Mouse (Mus musculus) thymus, postnatal 4 days (tissue): Measurements from ENCODE around the gene Parvg.

ENCODE experiments used
- DNase-seq: peaks from one replicate; pipeline ENCODE4 v3.0.0; 2021

Parvg gene

DNA sequence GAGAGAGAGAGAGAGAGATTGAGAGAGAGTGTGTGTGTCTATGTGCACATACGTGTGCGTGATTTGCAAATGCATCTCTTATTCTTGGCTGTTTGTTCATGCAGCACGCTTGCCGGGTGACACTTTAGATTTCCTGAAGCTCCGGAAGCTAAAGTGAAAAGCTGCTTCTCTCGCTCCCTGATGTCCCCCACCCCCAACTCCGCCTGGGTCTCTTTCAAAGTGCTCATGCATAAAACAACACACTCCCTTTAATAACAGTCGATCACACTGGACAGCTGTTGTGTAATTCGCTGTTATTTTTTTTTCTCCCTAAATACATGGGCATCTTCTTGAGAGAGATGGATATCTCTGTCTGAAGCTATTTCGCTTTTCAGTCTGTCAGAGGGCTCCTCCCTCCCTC is 18.5 kb upstream of the Parvg start:
- DNase-seq: no peak

DNA sequence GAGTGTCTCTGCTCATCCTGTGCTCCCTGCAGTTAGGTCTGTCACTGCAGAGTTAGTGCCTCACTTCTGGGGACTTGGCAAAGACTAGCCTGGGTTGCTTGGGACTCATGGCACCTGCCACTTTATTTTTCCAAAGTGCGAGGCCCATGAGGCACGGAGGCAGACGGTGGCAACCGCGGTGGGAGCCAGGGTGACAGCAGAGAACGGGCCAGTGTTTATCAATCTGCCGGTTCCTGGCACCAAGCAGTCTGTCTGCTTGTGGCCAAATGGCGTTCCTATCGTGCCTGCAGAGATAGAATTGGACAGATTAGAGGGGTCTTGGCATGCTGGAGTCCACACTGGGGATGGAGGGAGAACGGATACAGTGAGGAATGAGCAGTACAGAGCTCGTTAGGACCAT is 13.6 kb upstream of the Parvg start:
- DNase-seq: no peak

DNA sequence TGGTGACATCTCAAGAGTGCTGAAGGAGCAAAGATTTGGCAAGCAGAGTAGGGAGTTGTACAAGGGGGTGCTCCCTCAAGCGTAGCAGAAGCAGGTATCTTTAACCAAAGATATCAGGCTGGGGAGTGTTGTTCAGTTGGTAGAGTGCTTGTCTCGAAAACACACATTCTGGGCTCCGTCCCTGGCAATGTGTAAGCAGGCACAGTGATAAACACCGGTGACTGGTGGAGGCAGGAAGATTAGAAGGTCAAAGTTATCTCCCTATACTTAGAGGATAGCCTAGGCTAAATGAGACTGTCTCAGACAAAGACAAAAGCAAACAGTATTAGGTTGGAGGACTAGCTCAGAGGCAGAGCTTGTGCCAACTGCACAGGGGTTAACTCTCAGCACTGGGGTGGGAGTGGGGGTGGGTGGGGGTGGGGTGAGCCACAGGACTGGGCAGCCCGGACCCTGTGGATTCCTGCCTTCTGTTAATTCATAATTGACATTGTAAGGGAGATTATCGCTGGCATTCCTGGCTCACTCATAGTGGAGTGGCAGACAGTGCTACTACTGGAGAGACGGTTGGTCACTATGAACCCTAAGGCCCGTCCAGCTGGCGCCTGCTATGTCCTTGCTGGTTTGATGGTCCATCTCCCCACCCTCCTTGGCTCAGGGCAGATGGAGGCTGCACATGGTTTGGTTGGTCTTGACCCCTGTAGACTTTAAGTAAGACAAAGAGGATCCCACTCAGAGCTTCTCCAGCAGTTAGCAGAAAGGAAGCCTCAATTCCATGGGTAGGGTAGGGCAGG is 12.3 kb upstream of the Parvg start:
- DNase-seq: no peak

DNA sequence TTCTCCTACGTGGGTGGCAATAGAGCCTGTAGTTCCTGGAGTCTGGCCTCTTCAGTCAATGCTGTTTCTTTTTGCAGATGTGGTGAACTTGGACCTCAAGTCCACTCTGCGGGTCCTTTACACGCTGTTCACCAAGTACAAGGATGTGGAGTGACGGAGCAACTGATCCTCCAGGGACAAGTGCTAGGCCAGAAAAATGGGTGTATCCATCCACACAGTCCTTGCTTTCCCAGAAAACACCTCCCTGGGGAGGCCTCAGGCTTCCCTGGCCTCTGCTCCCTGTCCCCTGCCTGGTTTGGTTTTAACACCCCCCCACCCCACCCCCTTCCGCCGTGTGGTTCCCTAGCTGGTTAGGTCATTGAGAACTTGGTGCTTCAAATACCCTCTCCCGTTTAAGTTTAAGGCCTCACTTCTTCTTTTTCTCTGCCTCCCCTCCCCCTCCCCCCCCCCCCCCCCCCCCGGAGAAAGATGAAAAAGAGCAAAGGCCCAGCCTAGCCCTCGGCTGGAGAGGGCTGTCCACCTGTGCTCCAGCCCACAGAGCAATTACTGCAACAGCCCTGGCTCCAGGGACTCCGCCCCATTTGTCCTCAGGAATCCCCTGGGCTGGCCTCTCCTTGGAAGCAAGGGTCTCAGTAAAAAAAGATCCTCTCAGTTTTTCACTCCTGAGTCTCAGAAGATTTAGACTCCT is 10.8 kb upstream of the Parvg start:
- no peak for DNase-seq

DNA sequence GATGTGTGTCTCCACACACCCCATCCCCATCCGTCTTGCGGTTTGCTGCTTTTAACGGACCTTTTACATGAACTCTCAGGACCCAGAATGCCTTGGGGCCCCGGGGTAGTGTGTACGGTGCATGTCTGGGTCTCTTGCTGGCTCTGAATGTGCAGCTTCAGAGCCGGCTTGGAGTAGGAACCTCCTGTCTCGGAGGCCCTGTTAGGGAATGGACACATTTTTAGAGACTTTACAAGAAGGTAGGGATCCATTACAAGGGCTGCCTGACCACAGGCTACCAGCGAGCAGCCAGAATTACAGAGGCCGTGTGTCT is 10.3 kb upstream of the Parvg start:
- DNase-seq: peak; percentile 79

DNA sequence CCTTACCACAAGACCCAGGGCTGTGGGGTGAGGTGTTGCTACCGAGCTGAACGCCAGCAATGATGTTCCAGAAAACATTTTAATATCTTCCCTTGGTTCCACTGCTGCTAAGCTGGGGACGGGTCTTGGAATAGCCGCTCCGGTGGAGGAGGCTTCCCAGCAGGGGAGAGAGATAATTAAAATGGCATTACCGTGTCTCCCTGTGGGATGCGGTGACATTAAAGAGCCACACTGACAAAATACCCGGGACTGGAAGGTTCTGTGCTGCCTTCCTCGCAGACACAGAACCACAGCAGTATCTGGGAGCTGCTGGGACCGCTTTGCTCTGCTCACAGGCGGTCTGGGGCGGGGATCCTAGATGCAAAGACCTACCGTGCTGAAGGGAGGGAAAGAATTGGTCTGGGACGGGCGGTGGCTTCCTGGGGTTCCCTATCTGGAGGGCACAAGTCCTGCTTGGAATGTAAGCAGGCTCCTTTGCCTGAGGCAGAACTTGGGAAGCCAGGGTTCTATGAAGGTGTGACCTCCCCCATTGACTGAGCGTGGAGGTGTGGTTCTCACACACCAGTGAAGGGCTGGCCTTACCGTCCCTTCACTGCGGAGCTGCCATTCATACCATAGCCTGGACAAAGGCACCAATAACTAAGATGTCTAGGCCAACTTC is 9.3 kb upstream of the Parvg start:
- DNase-seq: no peak

DNA sequence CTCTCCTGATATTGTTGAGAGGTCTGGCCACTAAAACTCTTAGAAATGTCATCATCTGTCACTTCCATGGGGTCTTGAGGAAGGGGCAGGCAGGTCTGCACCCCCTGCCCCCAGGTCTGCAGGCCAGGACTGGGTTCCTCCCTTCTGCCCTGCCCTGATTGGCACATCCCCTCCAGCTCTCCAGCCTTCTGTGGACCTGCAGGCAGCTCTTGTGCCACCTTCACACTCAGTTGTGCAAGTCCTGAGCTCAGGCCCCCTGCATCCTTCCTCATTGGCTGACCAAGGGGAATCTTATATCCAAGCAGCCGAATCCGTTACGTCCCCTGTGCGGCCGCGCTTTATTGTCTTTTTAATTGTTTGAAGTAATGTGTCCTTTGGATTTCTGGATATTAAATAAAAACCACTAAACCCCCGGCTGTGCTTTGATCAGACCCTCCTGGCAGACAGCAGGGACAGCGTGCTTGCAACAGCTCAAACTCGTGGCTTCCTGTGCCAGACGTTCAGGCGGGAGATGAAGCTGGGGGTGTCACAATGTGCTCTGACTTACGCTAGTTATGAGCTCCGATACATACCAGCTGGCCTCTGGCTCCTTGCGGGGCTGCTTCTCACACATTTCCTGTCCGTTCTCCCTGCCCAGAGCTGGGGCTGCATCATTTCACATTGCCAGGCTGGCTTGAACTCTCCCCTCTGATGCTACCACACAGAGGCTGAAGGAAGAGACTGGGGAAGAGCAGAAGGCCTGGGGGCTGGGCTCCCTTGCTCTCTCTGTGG is 8.4 kb upstream of the Parvg start:
- DNase-seq: peak; percentile 72

DNA sequence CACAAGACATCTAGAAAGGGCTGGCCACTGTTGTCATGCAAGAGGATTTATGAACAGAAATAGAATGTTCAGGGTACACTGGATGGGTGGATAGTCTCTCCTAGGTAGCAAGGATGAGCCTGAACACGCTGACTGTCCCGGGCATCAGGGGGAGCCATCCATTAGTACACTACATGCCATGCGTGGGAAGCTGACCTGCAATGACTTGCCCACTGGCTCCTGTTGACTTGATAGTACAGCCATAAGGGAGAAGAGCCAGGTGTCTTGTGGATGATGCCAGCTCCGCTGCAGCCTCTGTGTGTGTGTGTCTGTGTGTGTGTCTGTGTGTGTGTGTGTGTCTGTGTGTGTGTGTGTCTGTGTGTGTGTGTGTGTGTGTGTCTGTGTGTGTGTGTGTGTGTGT is 4.4 kb upstream of the Parvg start:
- no peak for DNase-seq

DNA sequence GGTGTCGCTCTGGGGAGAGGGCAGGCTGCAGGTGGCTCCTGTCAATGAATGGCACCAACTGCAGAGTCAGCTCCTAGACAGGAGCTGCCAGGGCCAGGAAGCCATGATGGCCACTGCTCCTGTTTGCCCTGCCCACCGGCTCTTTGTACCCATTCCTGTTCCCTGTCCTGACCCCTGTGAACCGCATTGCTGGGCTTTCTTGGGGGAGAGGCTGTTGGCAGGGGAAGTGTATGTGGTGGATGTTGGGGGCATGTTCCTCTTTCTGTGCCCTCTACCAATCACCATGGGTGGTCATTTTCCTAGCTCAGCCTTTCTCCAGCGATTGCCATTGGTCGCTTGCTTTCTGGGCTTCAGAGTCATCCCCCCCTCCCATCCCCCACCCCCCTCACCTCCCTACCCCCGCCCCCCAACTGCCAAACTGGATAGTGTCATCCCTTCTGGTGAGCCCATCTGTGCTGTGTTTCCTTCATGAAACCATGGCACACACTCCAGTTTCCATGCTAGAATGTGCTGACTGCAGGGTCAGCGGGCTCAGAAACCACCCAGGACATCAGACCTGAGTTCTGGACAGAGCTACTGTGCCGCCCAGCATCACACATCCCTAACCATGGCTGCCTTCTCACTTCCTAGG is 2.2 kb upstream of the Parvg start:
- no peak for DNase-seq

DNA sequence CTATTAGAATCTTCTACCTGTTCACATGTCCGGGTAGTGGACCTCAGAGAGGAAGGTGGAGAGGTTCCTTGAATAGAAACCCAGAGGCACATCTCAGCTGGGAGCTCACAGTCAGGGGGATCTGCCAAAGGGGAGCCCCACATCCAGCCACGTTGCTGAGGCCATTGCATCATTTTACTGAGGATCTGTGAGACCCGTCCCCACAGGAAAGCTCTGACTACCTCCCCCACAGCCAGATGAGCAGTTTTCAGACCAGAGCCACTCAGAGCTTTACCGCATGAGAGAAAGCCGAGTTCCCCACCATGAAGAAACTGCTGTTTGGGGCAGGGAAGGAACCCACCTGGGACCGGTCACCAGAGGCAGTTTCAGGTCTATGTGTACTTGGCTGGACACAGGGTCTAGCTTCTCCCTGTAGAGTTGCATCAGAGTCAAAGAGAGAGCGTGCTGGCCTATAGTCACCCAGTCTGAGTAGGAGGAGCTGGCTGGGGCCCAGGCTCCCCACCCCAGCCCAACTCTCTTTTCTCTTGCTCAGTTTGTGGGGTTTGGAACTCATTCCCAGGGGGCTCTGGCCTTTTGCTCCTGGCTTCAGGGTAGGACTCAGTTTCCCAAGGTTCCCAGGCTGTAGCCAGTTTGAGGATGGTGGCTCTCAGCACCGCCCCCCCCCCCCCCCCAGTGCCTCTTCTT is 1.2 kb downstream of the Parvg start:
- peak; percentile 53 for DNase-seq

DNA sequence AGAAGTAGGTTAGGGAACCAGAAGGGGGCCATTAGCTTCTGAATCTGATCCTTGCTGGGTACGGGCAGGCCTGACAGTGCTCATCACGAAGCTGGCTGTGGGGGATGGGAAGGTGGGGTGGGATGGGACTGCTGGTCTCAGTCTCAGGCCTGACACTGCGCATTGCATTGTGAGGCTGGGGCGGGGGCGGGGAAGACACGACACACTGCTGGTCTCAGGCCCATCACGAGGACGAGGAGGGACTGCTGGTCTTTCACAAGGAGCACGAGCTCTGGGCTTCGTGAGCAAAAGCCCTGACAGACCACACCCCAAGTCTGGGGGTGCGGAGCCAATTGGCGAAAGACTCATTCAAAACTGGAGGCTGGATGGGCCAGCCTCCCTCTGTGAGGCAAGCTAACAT is 1.9 kb downstream of the Parvg start:
- DNase-seq: no peak

DNA sequence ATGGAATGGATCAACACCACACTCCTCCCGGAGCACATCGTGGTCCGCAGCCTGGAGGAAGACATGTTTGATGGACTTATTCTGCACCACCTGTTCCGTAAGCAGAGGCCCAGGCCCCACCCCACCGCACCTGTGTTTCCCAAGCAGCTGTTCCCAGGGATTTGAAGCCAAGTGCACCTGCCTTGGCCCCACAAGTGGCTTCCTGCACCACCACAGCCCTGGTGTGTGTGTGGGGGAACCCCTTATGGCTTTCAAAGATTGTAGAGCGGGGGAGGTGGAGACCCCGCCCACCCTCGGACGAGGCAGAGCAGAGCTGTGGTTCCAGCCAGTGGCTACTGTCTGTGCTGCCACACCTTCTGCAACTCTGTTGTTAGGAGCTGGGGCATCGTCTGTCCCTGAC is 5.0 kb downstream of the Parvg start:
- DNase-seq: peak; percentile 60

DNA sequence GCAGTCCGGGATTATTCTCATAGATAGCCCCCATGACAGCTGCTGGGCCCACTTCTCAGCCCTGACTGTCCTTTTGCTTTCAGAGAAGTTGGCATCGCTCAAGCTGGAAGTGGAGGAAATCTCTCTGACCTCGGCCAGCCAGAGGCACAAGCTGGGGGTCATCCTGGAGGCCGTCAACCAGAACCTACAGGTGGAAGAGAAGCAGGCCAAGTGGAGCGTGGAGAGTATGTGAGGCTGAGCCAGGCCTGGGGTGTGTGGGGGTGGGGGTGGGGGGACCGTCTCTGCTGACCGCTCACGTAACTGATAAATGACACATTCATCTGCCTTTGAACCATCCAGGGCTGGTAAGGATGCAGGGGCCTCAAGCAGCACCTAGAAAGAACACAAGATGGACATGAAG is 6.1 kb downstream of the Parvg start:
- DNase-seq: no peak

DNA sequence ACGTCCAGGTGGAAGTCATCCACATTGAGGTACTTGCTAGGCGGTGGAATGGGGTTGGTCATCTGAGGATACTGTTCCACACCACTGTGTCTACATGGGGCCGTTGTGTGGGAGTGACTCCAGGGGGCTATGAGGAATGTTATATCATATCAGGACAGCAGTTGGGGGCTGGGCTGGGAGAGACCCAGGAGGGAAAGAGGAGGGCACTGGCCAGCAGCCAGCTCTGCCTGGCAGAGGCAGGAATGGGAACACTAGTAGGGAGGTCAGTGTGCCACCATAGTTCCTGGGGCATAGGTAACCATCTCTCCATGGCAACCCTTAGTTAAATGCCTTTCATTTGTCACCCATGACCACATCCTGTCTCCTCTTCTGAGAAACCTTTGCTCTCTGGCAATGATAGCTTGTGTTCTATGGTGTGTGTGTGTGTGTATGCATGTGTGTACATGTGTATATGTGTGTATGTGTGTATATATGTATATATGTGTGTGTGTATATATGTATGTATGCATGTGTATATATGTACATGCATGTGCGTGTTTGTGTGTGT is 7.3 kb downstream of the Parvg start:
- DNase-seq: no peak

DNA sequence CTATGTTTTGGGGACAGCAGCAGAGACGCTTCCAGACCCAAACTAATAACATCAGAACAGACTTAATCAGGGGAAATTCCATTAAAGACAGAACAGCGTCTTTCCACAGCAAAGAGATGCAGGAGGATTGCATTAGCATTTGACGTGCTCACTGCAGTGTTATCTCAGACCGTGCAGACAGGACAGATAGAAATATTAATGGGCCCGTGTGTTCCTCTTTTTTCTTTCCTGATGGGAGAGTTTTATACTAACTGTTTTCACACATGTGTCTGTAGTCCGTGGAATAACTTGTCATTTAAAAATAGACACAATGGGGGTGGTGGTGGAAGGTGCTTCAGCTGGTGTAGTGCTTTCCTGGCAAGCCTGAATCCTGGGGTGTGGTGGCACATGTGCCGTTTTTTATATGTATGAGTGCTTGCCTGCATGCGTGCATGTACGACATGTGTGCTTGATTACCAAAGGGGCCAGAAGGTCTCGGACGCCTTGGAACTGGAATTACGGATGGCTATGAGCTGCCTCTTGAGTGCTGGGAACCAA is 12.5 kb downstream of the Parvg start:
- no peak for DNase-seq

DNA sequence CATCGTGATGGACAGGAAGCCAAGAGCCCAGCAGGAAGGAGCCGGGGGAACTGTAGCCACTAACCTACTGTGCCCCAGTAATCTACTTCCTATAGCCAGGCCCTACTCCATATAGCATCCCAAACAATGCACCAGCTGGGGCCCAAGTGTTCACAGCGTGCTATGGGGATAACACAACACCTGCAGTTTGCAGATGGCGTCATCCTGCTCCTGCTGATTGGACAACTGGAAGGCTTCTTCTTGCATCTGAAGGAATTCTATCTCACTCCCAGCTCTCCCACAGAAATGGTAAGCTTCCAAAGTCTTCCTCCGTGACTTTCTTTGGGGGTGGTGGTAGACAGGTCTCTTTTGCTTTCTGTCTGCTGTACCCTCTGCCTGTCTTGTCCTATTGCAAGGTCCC is 13.8 kb downstream of the Parvg start:
- DNase-seq: no peak

DNA sequence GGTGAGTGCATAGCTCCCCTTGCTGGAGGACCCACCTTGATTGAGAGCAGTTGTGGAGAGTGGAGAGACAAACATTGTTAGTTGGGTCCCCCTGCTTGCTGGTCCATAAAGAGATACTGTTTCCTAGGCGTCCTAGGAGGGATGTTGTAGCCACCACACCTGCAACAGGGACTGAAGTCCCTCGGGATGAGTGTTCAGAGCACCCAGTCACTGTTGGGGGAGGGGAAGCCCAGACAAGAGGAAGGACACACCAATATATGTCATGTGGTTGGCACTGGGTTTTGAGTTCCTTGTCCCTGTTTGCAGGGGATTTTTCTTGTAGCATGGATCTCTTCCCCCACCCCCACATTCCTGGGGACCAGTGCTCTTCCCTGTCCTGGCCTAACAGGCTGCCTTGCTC is 17.1 kb downstream of the Parvg start:
- no peak for DNase-seq

DNA sequence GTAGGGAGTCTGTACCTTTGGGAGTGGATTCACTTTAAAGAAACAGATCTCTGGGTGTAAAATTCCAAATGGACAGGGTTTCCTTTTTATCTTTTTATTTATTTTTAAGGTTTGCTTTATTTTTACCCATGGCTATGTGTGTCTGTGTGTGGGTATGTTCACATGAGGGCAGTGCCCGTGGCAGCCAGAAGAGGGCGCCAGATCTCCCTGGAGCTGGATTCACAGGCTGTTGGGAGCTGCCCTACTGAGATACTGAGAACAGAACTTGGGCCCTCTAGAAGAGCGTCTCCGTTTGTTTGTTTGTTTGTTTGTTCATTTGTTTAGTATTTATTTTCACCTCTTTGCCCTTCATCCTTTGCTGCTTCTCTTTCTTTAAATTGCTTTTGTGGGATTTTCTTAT is 24.9 kb downstream of the Parvg start:
- DNase-seq: no peak

DNA sequence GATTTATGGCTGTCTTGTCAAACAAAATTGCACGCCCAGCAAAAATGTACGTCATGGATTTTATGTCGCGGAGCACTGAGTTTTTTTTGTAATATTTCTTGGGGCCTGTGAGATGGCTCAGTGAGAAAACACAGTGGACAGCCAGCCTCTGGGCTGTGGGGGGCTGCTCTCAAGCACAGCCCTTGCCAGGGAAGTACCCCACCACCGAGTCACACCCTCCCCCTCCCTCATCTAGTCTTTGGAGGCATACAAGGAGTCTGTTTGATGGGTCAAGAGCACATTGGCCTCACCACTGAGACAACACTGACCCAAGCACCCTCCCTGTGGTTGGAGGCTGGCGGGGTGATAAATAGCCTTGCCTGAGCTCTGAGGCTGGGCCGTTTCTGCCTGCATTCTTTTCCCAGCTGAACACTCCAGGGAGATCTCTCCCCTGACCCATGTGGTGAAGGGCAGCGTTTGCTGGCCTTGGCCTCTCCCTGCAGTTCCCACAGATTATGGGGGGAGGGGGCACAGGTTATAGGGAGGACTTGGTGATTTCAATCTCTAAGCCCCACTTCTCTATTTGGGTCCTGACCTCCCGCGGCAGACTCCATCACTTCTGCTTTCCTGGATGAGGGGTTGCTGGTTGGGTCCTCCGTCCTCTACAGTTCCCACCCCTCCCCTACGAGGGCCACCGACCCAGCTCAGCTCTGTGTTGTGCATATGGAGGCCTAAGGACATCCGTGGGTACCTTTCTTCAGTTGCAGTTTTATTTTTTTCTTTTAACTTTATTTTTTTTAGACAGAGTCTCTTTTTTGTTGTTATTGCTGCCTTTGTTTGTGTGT is 26.3 kb downstream of the Parvg start:
- no peak for DNase-seq

DNA sequence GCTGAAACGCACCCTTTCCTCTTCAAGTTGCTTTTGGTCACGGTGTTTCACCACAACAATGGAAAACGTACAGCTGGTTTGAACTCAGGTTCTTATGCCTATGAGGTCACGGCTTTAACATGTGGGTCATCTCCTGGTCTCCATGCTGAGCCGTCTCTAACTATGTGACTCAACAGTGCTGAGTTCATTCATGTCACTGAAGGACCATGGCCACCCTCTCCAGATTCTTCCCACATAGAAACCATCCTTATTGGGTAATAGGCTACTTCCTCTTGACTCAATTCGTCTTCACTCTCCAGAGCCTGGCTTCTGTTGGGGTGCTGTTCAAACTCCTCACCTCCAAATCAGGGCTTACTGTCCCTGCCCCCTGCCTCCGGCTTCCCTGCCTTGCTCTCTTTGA is 27.5 kb downstream of the Parvg start:
- DNase-seq: no peak
